Mouse (Mus musculus): Measurements from ENCODE around the gene Arhgap15. TPM values are rescaled to one million over a fixed set of nuclear protein-coding genes. Genes with fewer than 3 reads are reported as not detected.

The Arhgap15 gene
- polyA plus RNA-seq, 1 experiment from 2014 or later = 0.38 TPM

GRCm38 (mm10) chr2:44286181-44286719 is 537.6 kb downstream of the Arhgap15 start:
- Histone ChIP-seq H3K36me3 (replicated peaks) (no peaks in the 10 kb centered on the region), H3K27me3 (no peaks in the 10 kb centered on the region), H3K4me1 (no peaks in the 10 kb centered on the region), H3K9me3 (no peaks in the 10 kb centered on the region), H3K4me3 (replicated peaks) (no peak overlapping the region), H3K9ac (no peak overlapping the region), H3K27ac (no peak overlapping the region), H3K4me2 (no peak overlapping the region)
- no peak for ATAC-seq (ENCODE audit: low FRiP score)
- WGBS = 89% methylated on average over 4 of the region's 4 CpGs

GRCm38 (mm10) chr2:44299156-44299555 is 550.5 kb downstream of the Arhgap15 start:
- ATAC-seq (ENCODE audit: low FRiP score) = 0 out of 2 replicates have a peak, but pooled peaks have one; percentile 36
- H3K4me2 ChIP-seq = no peak overlapping the region
- H3K27me3 ChIP-seq = no peaks in the 10 kb centered on the region
- H3K4me3 ChIP-seq (replicated peaks) = no peak overlapping the region
- WGBS = 49% methylated on average over 3 of the region's 3 CpGs
- H3K4me1 ChIP-seq = peaks cover 5% of the 10 kb centered on the region
- no peak overlapping the region for H3K9ac ChIP-seq
- no peaks in the 10 kb centered on the region for H3K9me3 ChIP-seq
- H3K36me3 ChIP-seq (replicated peaks) = no peaks in the 10 kb centered on the region
- H3K27ac ChIP-seq = no peak overlapping the region

- no peak for ATAC-seq (ENCODE audit: low FRiP score)
- H3K9ac ChIP-seq = no peak overlapping the region
Measured at GRCm38 (mm10) chr2:44299909-44300308, 551.3 kb downstream of the Arhgap15 start.

GRCm38 (mm10) chr2:44300466-44300865 is 551.8 kb downstream of the Arhgap15 start:
- 68% methylated on average over 6 of the region's 6 CpGs for WGBS

More at GRCm38 (mm10) chr2:44299909-44300308, 551.3 kb downstream of the Arhgap15 start:
- Histone ChIP-seq H3K4me3 (replicated peaks) (no peak overlapping the region), H3K4me2 (no peak overlapping the region), H3K9me3 (no peaks in the 10 kb centered on the region), H3K36me3 (replicated peaks) (no peaks in the 10 kb centered on the region), H3K27me3 (no peaks in the 10 kb centered on the region), H3K27ac (peak overlapping the region; percentile 2; the same call in 1 of the 2 replicates), H3K4me1 (peaks cover 9% of the 10 kb centered on the region)
- WGBS = 29% methylated on average over 5 of the region's 5 CpGs

GRCm38 (mm10) chr2:44304261-44304970 is 555.8 kb downstream of the Arhgap15 start:
- Histone ChIP-seq H3K9ac (no peak overlapping the region), H3K27me3 (no peaks in the 10 kb centered on the region), H3K36me3 (replicated peaks) (no peaks in the 10 kb centered on the region), H3K4me2 (peak overlapping the region; percentile 24), H3K27ac (peak overlapping the region; percentile 61), H3K9me3 (no peaks in the 10 kb centered on the region), H3K4me1 (peaks cover 16% of the 10 kb centered on the region), H3K4me3 (replicated peaks) (no peak overlapping the region)
- 27% methylated on average over 9 of the region's 9 CpGs for WGBS
- peak; percentile 42; the same call in 1 of the 2 replicates for ATAC-seq (ENCODE audit: low FRiP score)

More at GRCm38 (mm10) chr2:44300466-44300865, 551.8 kb downstream of the Arhgap15 start:
- Histone ChIP-seq H3K4me1 (peaks cover 14% of the 10 kb centered on the region), H3K36me3 (replicated peaks) (no peaks in the 10 kb centered on the region), H3K27ac (no peak overlapping the region), H3K9me3 (no peaks in the 10 kb centered on the region), H3K27me3 (no peaks in the 10 kb centered on the region), H3K9ac (no peak overlapping the region), H3K4me3 (replicated peaks) (no peak overlapping the region), H3K4me2 (no peak overlapping the region)
- ATAC-seq (ENCODE audit: low FRiP score) = no peak

GRCm38 (mm10) chr2:44304971-44305808 is 556.6 kb downstream of the Arhgap15 start:
- peaks cover 16% of the 10 kb centered on the region for H3K4me1 ChIP-seq
- no peaks in the 10 kb centered on the region for H3K36me3 ChIP-seq (replicated peaks)
- 40% methylated on average over 17 of the region's 17 CpGs for WGBS
- no peak overlapping the region for H3K9ac ChIP-seq
- H3K27ac ChIP-seq = peak overlapping the region; percentile 61
- peak; percentile 52 for ATAC-seq (ENCODE audit: low FRiP score)
- no peaks in the 10 kb centered on the region for H3K9me3 ChIP-seq
- no peak overlapping the region for H3K4me3 ChIP-seq (replicated peaks)
- H3K4me2 ChIP-seq = peak overlapping the region; percentile 24
- H3K27me3 ChIP-seq = no peaks in the 10 kb centered on the region

GRCm38 (mm10) chr2:44306137-44306536 is 557.5 kb downstream of the Arhgap15 start:
- Histone ChIP-seq H3K27ac (no peak overlapping the region), H3K36me3 (replicated peaks) (no peaks in the 10 kb centered on the region), H3K9me3 (no peaks in the 10 kb centered on the region), H3K4me1 (peaks cover 21% of the 10 kb centered on the region), H3K9ac (no peak overlapping the region), H3K4me2 (no peak overlapping the region), H3K27me3 (no peaks in the 10 kb centered on the region), H3K4me3 (replicated peaks) (no peak overlapping the region)
- 56% methylated on average over 2 of the region's 2 CpGs for WGBS
- no peak for ATAC-seq (ENCODE audit: low FRiP score)

GRCm38 (mm10) chr2:44309124-44309523 is 560.5 kb downstream of the Arhgap15 start:
- no peak overlapping the region for H3K4me2 ChIP-seq
- H3K36me3 ChIP-seq (replicated peaks) = no peaks in the 10 kb centered on the region
- H3K9ac ChIP-seq = no peak overlapping the region
- no peaks in the 10 kb centered on the region for H3K27me3 ChIP-seq
- H3K4me3 ChIP-seq (replicated peaks) = no peak overlapping the region
- H3K9me3 ChIP-seq = no peaks in the 10 kb centered on the region
- peaks cover 26% of the 10 kb centered on the region for H3K4me1 ChIP-seq
- no peak overlapping the region for H3K27ac ChIP-seq
- ATAC-seq (ENCODE audit: low FRiP score) = no peak
- 89% methylated on average over 3 of the region's 3 CpGs for WGBS

GRCm38 (mm10) chr2:44309556-44309955 is 560.9 kb downstream of the Arhgap15 start:
- Histone ChIP-seq H3K27me3 (no peaks in the 10 kb centered on the region), H3K4me3 (replicated peaks) (no peak overlapping the region), H3K9me3 (no peaks in the 10 kb centered on the region), H3K27ac (no peak overlapping the region), H3K36me3 (replicated peaks) (no peaks in the 10 kb centered on the region), H3K9ac (no peak overlapping the region), H3K4me2 (no peak overlapping the region), H3K4me1 (peaks cover 26% of the 10 kb centered on the region)
- 70% methylated on average over 1 of the region's 1 CpGs for WGBS
- no peak for ATAC-seq (ENCODE audit: low FRiP score)

- 83% methylated on average over 11 of the region's 11 CpGs for WGBS
- Histone ChIP-seq H3K9ac (no peak overlapping the region), H3K4me1 (peaks cover 19% of the 10 kb centered on the region), H3K27me3 (no peaks in the 10 kb centered on the region), H3K27ac (no peak overlapping the region), H3K36me3 (replicated peaks) (no peaks in the 10 kb centered on the region), H3K4me2 (no peak overlapping the region), H3K9me3 (no peaks in the 10 kb centered on the region), H3K4me3 (replicated peaks) (no peak overlapping the region)
- ATAC-seq (ENCODE audit: low FRiP score) = no peak
Measured at GRCm38 (mm10) chr2:44310095-44310748, 561.6 kb downstream of the Arhgap15 start.

- no peak overlapping the region for H3K9ac ChIP-seq
- no peak overlapping the region for H3K27ac ChIP-seq
- no peaks in the 10 kb centered on the region for H3K36me3 ChIP-seq (replicated peaks)
- H3K4me2 ChIP-seq = peak overlapping the region; percentile 44
- no peaks in the 10 kb centered on the region for H3K9me3 ChIP-seq
- H3K4me1 ChIP-seq = peaks cover 15% of the 10 kb centered on the region
- 2% methylated on average over 10 of the region's 10 CpGs for WGBS
- ATAC-seq (ENCODE audit: low FRiP score) = peak; percentile 80
- no peaks in the 10 kb centered on the region for H3K27me3 ChIP-seq
- no peak overlapping the region for H3K4me3 ChIP-seq (replicated peaks)
Measured at GRCm38 (mm10) chr2:44311216-44311615, 562.6 kb downstream of the Arhgap15 start.

- Histone ChIP-seq H3K9me3 (no peaks in the 10 kb centered on the region), H3K27ac (no peak overlapping the region), H3K4me2 (no peak overlapping the region), H3K9ac (no peak overlapping the region), H3K36me3 (replicated peaks) (no peaks in the 10 kb centered on the region), H3K27me3 (no peaks in the 10 kb centered on the region), H3K4me3 (replicated peaks) (no peak overlapping the region), H3K4me1 (peaks cover 15% of the 10 kb centered on the region)
- ATAC-seq (ENCODE audit: low FRiP score) = no peak
- WGBS = 85% methylated on average over 3 of the region's 3 CpGs
Measured at GRCm38 (mm10) chr2:44313573-44313972, 564.9 kb downstream of the Arhgap15 start.
